Mouse (Mus musculus) ES-CJ7 (cell line): ENCODE measurements around the gene Fat1.

ENCODE experiments used
- DNase-seq: peaks from one replicate; pipeline ENCODE4 v3.0.0; 2011; ENCODE audit warnings: low read depth, low spot score

Fat1 gene

DNA sequence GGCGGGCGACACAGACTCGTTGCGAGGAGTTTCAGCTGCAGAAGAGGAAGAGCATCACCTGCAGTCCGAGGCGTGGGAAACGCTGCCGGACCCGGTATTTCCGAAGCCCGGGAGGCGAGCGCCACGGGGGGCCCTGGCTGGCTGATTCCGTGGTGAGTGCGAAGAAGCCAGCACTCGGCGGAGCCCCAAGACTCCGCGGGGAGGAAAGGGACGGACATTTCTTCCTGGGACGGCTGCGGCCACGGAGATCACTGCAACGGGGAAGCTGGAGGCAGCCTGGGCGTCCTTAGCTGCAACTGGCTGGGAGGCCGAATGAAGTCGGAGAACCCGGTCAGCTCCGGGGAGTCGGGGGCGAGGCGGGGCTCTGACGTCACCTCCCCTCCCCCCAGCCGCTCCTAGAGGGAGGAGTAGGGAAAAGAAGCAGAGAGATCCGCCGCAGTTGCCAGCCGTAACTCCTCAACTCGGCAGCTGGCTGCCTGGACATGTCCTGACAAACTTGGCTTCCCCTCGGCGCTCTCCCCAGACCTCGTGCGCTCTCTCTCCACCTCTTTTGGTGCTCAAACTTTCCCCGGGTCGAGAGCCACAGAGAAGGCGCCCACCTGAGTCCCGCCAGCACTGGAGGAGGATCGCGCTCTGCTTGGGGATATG, at the start of gene Fat1:
Gene Fat1, plus strand, starts transcription at position 598 of the 648 bp plus-strand sequence.
- DNase-seq: peak; percentile 92

DNA sequence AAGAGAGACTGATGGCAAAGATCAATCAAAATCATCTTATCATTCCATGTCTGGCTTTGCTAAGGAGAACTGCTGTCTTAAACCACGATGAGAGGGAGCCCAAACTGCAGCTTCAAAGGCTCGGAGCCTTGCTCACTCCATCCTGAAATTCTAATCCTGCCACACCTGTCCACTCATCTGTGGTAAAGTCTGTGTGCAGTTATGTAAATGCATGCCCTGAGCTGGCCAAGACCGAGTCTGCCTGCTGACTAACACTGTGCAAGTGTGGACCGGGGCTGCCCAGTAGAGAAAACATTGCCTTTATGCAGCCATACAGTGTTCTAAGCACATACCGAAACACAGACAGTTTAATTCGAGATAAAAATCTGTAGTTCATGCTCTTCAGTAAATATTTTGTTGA, 40.6 kb upstream of the Fat1 start:
- DNase-seq: no peak

DNA sequence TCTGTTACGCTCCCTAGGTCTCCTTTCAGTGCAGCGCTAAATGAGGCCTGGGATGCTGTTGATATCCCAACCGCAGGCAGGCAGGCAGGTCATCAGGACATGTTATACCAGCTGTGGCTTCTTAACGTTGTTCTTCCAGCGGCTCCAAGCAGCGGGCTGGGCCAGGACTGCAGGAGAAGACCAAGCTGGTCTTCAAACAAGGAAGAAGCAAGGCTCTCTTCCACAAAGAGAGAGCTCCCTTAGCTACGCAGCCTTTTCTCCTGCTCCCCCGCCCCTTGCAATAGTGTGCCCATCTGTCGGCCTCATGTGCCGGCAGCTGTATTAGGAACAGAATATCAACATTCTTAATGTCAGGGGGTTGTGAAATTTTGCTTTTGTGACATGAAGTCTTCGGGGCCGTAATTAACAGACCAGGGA, 35.7 kb upstream of the Fat1 start:
- DNase-seq: no peak

DNA sequence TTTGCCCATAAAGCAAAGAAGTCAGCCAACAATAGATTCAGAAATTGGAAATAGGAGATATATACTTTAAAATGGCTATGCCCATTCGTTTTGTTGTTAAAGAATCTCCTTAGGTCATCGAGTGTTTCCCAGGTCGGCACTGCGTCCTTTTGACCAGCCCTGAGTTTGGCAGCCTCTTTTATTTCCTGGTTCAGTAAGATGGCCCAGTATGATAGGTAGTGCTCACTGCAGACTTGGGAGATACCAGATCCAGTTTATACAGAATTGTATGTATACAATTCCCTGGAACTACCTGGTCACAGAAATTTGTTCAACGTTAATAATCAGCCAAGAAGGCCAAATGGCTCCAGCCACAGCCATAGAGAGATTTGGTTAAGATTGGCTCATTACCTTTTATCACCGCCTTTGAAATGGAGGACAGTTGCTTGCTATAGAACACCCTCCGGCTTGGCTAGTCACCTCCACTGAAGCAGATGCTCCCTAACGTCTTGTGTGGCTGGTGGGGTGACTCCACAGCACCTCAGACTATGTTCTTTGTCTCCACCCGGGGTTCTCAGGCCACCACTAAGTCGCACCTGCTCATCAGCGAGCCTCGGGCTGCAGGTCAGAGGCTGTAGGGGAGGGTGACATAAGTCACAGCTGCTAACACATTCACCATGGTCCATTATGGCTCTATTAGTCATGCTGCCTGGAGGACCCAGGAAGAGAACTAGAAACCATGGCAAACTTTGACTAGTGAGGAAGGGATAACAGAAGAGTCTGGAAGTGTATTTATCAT, 23.9 kb upstream of the Fat1 start:
- DNase-seq: no peak

DNA sequence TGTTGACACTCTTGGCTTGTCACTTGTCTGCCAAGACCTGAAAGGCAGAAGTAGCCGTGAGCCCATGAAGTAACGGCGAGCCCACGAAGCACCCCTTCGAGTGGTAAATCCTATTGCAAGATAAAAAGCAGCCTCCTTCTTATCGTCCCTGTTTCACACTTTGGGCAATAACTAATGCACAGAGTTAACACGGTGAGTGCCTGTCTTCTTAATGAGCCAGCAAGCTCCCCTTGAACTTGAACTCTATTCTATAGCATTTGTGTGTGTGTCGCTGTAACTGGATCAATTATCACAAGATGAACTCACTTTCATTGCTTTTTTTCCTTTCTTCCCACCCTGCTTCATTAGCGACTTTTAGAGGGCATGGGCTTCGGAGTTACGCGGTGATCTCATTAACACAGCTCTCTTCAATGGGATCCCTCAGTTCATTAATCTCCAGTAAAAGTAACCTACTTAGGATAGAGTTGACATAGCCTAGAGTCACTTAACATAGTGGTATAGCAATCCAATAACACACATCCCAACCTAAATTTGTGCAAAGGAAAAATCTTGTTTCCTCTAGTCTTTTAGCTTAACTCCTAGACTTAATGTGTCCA, 15.7 kb upstream of the Fat1 start:
- DNase-seq: no peak

DNA sequence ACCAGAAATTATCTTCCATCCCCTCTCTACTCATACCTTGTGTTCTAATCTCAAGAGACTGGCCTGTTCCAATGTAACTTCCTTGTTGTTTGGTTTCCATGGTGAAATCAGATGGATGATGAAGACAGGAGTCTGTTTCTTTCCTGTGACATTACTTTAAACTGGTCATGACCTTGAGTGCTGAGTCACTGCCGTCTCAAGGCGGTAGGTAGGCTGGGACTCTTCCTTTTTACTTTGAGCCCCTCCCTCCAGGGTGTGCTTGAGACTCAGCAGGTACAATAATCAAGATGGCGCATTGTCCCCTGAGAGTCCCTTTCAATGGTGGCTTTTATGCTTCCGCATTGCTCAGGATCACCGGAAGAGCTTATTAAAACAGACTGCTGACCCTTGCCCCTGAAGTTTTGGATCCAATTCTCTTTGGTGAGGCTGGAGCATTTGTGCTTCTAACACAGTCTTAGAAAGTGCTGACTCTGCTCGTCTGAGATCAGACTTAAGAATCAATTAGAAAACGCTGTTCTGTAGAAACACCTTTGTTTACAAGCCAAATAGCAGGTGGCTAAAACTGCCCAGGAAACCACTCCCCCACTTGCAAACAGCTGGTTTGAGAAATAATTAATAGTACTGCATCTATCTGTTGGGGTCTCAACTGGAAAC, 14.7 kb upstream of the Fat1 start:
- peak; percentile 83 for DNase-seq

DNA sequence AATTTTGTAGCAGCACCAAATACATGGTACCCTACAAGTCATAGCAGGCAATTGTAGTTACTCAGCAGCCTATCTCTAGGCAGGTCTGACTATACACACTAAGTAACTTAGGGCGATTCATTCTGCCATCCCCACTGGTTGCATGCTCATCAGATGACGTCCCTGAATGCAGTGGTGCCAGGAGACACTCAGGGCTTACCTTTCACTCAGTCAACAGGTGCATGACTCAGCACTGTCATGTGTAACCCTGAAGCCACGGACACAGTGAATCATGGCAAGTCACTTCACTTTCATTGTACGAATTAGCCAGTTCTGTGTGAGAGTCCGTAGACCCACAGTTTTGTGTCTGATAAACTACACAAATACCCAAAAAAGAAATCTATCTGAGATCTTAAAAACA, 10.3 kb upstream of the Fat1 start:
- no peak for DNase-seq

DNA sequence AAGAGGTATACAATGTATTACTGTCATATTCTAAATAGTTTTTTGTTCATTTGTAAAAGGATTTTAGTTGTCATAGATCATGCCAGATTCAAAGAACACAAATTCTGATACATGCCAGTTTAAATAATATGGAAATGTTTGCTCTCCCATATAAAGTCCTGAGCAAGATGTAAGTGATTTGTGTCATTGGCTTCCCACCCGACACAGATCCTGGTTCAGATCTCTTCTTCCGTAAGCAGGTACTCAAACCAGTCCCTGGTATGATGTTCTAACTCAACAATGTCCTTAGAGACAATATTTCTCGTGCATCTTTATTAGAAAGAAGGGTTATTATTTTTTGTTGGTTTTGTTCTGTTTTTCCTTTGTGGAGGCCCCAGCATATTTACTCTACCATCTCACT, 5.2 kb upstream of the Fat1 start:
- no peak for DNase-seq

DNA sequence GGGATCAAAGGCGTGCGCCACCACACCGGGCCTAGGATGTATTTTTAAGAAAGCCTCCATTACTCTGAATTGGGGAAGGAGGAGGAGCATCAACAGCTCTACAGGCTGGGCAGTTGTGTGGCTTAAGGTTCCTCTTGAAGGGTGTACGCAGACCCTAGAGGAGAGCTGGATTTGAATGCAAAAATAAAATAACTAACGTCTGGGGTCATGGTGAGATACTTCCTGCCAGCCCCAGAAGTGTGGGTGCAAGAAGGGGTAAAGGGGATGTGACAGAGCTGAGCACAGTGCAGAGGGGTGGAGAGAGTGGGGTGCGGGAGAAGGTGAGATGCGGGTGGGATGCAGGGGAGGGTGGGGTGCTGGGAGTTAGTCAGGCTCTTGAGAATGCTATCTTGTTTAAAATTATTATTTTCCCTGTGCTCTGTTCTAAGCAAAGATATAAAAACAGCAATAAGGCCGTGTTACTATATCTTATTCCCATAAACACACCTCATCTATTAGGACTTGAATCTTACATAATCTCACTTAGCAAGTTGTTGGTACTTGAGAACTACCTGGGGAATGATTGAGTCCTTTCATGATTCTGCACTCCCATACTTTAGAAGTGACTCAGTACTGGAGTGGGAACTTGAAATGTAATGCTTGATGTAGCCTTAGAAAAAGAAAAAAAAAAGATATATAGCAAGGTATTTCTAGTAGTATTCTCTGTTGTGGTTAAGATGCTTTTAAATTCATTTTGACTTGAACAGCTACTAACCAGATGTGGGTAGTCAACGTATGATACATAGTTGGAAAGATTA, 2.5 kb upstream of the Fat1 start:
- DNase-seq: no peak

DNA sequence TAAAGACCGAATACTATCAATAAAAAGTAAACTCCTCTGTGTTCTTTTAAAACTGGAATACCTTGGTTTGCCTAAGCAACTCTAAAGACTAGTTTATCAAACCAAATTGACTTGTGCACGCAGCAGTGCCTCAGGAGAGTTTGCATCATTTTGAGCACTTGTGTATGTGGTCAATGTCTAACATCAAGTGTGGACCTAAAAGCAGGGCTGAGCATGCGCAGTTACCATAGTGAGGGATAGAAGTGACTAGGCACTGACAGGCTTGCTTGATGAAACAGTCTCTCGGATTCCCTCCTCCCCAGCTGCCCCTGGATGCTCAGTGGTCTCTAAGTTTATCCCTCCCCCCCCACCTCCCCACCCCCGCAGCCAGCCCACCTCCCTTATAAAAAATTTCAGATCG, 1.8 kb upstream of the Fat1 start:
- DNase-seq: no peak

DNA sequence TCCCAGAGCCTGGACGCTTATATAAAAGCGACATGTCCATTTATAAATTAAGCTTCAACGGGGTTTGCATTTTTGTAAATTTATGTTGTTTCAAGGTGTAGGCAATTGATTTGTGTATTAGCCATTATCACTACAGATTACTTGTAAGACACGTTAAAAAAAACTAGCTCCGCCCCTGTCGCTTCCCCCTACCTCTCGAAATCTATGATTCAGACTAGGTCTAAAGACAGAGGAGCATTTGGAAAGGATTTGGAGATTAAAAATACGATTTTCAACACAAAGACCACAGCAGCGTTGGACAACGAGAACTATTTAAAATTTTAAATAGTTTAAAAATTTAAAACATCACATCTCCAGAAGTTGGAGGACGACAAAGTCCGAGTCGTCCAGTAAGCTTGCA, 831 bp upstream of the Fat1 start:
- DNase-seq: no peak

DNA sequence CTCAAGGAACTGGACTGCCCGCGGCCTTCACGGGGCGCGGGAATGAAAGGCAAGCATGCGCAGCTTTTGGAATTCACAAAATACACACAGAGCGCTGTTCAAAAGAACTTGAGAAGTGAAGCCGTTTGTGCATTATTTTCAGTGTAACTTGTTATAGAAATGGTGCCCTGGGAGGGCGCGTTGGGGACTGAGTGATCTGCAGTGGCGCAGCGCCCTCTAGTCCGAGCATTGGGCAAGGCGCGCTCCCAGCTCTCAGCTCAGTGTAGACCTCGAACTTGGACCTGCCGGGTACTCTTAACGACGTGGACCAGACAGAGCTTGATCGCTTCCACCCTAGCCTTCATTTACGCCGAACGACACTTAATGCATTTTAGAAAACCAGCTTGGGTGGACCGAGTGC, 494 bp downstream of the Fat1 start:
- DNase-seq: peak; percentile 94

DNA sequence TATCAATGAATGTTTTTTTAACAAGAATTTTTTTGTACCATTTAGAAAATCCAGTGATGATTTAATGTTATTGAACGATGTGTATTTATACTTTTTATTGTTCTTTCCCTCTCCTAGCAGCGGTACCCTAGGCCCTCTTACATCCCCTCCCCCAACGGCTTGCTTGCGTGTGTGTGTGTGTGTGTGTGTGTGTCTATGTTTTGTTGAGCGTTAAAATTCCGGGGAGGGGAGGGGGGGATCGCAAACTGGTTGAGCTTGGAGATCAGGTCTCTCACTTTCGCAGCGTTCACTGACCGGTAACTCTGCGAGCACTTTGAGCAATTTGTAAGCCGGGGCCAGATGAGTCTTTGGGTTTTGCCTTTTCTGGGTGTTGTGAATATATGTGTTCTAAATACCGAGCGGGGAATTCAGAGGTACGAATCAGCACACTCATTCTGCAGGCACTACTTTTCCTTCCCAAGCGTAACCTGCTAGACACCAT, 1.3 kb downstream of the Fat1 start:
- peak; percentile 39 for DNase-seq

DNA sequence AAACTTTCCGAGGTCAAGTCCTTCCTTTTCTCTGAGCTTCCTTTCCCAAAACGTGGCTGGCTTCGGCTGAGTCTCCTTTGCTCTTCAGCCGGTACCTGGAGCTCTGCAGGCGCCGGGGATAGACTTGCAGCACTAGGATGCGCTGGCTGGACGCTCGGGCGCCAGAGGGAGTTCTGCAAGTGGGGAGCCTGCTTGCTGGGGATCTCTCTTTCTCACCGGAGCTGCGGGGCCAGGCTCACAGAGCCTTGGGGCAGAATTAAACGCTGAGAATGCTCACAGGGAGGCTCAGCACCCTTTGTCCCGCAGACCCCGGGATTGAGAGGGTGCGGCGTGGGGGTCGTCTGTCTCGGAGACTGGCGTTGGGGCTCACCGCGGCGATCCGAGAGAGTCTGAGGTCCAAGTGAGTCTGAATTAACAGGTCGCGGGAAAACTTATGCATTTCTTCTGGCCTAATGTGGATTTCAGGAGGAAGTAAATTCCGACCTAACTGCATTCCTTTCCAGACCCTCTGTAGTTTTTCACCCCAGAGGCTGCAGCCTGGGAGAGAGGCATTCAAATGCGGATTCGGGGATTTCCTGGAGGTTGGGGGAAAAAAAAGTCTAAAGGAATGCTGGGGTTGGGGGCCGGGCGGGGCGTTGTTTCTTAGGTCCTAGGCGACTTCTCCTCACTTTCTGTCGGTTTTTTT, 2.0 kb downstream of the Fat1 start:
- DNase-seq: peak; percentile 91

DNA sequence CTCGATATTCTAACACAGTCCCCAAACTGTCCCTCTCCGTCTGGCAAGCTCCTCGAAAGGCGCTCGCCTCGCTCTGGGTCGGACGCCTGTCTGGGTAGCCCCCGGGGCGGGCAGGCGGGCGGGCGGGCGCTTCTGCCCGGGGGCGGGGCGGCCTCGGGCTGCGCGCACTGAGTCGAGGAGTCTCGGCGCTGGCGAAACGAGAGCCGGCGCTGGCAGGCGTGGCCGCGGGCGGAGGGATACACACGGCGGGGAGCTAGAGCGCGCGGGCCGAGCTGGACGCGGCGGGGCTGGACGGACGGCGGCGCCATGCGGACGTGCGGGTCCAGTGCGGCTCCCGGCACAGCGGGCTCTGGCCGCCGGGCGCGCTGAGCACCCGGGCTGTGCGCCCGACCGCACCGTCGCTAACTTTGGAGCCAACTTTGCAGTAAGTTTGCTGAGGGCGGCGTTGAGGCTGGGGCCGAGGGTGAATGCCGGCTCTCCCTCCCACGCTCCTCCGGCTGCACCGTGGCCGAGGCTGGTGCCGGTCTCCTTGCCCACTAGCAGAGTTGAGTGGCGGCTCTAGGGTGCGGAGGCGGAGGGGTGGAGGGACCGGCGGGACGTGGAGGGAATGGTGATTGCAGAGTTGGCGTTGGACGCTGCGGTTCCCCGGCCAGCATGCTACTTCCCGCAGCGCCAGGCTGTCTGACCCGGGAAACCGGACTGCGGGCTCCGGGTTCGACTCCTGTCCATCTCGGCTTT, 2.8 kb downstream of the Fat1 start:
- DNase-seq: peak; percentile 89

DNA sequence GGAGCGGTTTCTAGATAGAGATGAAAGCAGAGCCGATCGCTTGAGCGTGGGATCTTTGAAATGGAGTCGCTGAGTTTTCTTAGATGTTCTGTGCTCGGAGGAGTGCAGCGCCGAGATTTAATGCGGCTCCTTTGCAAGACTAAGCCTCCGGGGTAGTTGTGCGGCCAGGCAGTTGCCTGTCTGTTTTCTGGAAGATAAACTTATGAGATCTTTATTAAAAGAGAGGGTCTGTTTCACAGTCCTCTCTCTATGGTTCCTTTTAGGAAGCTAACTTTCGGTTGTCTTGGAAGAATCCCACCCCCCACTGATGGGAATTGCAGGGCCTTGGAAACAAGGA, 3.4 kb downstream of the Fat1 start:
- DNase-seq: peak; percentile 45

DNA sequence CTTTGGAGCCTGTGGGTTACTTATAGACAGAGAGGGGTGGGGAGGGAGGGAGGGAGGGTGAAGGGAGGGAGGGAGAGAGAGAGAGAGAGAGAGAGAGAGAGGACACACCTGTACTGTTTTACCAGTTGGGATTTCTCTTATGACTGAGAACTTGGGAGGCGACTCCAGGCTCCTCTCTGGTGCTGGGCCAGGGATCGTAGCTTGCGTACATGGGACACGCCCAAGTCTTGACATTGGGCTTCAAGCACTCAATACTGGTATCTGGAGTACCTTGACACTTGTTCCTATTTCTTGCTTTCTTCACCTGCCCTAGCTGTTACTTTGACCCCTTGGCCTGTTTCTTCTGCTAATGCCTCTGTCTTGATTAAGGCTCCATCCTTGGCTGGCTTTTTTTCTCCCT, 10.3 kb downstream of the Fat1 start:
- no peak for DNase-seq

DNA sequence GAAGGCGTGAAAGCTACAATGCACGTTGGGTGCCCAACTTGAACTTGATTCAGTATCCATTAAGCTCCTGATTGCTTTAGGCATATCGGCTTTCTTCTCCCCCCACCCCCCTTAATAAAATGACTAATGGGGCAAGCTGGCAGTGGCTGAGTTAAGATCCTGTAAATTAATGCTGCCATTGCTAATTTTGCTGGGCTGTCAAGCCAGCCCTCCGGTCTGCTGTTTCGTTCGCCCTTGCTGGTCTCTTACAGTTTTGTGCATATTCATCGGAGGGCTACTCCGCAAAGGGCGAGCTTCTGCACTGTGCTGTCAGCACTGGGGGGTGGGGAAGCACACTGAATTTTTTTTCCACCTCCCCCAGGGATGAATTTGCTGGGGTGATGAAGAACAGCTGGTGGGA, 13.3 kb downstream of the Fat1 start:
- no peak for DNase-seq

DNA sequence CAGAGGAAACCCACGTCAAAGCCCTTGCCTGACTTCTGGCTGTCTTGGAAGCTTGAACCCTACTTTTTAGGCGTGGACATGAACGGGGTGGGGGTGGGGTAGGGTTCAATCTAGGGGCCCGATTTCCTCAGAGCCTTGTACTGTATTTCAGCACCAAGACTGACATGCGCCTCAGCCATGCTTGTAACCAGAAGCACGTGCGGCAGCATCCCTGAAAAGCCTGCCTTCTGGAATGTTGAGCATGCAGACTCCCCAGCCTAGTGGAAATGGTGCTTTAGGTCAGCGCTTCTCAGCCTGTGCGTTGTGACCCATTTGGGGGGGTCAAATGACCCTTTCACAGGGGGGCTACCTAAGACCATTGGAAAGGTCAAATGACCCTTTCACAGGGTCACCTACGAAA, 25.2 kb downstream of the Fat1 start:
- DNase-seq: peak; percentile 47

DNA sequence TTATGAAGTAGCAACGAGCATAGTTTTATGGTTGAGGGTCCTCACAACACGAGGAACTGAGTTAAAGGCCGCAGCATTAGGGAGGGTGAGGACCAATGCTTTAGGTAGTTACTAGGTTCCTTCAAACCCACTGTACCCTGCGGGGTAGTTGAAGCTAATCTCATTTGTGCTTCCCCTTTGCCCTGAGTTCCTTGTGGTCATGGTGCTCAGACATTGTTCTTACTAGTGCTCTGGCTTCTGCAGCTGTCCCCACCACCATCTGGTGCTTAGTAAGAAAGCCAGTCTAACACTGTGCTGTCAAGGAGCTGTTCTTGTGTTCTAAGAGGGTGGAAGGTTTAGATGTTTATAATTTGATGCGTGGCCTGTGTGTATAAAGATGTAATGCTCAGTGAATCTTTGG, 25.7 kb downstream of the Fat1 start:
- DNase-seq: no peak
